Mouse (Mus musculus): ENCODE data around the gene Nudt8. TPM values are rescaled to one million over a fixed set of nuclear protein-coding genes. Genes with fewer than 3 reads are reported as not detected.

The Nudt8 gene
- polyA plus RNA-seq, 1 experiment from 2014 or later, result 22.0 TPM

DNA sequence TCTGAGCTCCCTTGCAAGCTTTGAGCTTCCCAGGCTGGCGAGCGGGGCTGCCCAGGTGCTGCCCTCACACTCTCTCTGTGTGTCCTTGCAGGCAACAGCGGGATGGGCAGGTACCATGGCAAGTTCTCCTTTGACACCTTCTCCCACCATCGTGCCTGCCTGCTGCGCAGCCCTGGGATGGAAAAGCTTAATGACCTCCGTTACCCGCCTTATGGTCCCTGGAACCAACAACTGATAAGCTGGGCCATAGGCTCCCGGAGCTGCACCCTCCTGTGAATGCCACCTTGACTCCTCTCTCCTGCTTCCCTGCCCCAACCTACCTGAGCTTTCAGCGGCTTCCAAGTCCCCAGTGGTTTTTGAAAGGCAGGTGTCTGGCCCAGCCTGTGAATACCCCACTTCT lies 19.5 kb upstream of the Nudt8 start:
- Histone ChIP-seq H3K36me3 (ENCODE audit: control insufficient read depth, insufficient read depth, low read length) (no peaks in the 10 kb centered on the region), H3K4me1 (replicated peaks; ENCODE audit: control insufficient read depth, insufficient read depth, low read length) (peaks cover 5% of the 10 kb centered on the region; the same call in 1 of the 2 replicates), H3K4me3 (ENCODE audit: low read length) (no peak overlapping the region), H3K9me3 (ENCODE audit: control insufficient read depth, low read length) (no peaks in the 10 kb centered on the region), H3K27ac (ENCODE audit: low read length) (no peak overlapping the region), H3K9ac (ENCODE audit: low read length) (no peak overlapping the region), H3K4me2 (ENCODE audit: low read depth, low read length) (no peak overlapping the region), H3K27me3 (ENCODE audit: control insufficient read depth, insufficient read depth, low read depth, low read length) (no peaks in the 10 kb centered on the region)
- WGBS, result 73% methylated on average over 9 of the region's 9 CpGs
- no peak for ATAC-seq (ENCODE audit: low read depth)

DNA sequence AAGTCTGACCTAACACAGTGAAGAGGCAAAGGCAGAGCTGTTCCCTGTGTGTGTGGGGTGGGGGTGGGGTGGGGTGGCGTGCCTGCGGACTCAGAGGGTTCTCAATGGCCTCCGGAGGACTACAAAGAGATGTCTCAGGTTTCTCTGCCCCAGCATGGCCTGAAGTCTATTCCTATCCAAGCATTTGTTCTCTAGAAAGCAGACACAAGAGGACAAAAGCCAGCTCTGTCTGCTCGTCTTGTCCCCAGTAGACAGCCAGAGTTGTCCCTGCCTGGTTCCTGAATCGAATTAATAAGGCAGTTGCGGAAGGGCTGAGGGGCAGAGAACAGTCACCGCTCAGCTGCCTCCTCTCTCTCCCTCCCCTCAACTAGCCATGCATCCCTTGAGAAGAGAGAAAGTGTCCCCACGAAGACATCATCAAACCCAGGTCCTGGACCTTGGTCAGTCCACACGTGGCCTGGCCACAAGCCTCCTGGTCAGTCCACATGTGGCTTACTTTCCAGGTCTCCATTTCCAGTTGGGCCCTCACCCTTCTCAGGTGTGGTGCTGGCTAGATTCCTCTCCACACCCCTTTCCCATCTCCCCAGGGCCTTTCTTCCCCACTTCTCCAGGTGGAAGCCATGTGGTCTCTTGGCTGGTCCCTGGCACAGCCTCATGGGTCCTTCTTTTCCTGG lies 16.7 kb upstream of the Nudt8 start:
- ATAC-seq (ENCODE audit: low read depth), result no peak

DNA sequence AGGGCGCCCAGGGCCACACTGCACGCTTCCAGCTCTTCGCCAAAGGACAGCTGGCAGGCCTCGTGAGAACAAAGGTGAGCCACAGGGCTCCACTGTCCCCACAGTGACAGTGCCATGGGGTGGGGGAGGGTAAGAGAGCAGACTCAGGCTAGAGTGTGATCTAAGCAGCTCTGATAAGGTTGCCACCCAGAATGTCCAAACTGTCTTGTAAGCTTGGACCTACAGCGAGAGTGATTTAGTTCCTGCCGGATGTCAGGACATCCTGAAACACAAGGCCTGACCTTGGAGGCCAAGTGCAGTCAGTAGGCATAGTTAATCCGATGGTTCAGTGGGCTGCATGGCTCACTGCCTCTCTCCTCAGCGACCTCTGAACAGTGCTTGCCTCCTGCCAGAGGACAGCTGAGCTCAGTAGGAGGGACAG lies 15.1 kb upstream of the Nudt8 start:
- Histone ChIP-seq H3K4me2 (ENCODE audit: low read depth, low read length) (no peak overlapping the region), H3K36me3 (ENCODE audit: control insufficient read depth, insufficient read depth, low read length) (no peaks in the 10 kb centered on the region; the same call in 1 of the 2 replicates), H3K4me3 (ENCODE audit: low read length) (no peak overlapping the region), H3K27ac (ENCODE audit: low read length) (peak overlapping the region; percentile 75), H3K9me3 (ENCODE audit: control insufficient read depth, low read length) (no peaks in the 10 kb centered on the region), H3K9ac (ENCODE audit: low read length) (peak overlapping the region; percentile 20; the same call in 1 of the 2 replicates), H3K4me1 (replicated peaks; ENCODE audit: control insufficient read depth, insufficient read depth, low read length) (peaks cover 16% of the 10 kb centered on the region), H3K27me3 (ENCODE audit: control insufficient read depth, insufficient read depth, low read depth, low read length) (no peaks in the 10 kb centered on the region)
- ATAC-seq (ENCODE audit: low read depth), result peak; percentile 48
- WGBS, result 27% methylated on average over 8 of the region's 8 CpGs

More for the DNA sequence above, 16.7 kb upstream of the Nudt8 start:
- H3K4me1 ChIP-seq (replicated peaks; ENCODE audit: control insufficient read depth, insufficient read depth, low read length), result peaks cover 16% of the 10 kb centered on the region
- no peak overlapping the region for H3K27ac ChIP-seq (ENCODE audit: low read length)
- no peaks in the 10 kb centered on the region for H3K9me3 ChIP-seq (ENCODE audit: control insufficient read depth, low read length)
- 54% methylated on average over 9 of the region's 9 CpGs for WGBS
- H3K9ac ChIP-seq (ENCODE audit: low read length), result no peak overlapping the region
- H3K4me3 ChIP-seq (ENCODE audit: low read length), result no peak overlapping the region
- H3K36me3 ChIP-seq (ENCODE audit: control insufficient read depth, insufficient read depth, low read length), result no peaks in the 10 kb centered on the region; the same call in 1 of the 2 replicates
- no peak overlapping the region for H3K4me2 ChIP-seq (ENCODE audit: low read depth, low read length)
- H3K27me3 ChIP-seq (ENCODE audit: control insufficient read depth, insufficient read depth, low read depth, low read length), result no peaks in the 10 kb centered on the region

DNA sequence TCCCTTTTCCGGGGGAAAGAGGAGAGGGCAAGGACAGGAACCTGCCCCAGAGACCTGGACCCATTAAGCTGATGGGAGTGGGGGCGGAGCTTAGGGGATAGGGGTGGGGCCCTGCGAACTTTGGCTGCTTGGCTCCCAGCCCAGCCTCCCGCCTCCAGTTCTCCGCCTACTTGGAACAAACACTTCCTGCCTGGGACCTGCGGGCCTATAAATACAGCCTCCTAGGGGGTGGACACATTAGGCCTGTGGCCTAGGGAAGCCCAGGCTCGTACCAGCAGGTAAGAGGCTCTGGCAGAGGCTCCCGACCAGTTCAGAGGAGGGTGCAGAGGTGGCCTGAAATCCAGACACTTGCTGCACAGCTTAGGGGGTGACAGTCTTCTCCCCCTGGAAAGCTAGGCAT lies 14.0 kb upstream of the Nudt8 start, which contains the start of gene Acy3:
Gene Acy3, plus strand, starts transcription at position 237 of the 400 bp plus-strand sequence.
- no peaks in the 10 kb centered on the region for H3K27me3 ChIP-seq (ENCODE audit: control insufficient read depth, insufficient read depth, low read depth, low read length)
- H3K27ac ChIP-seq (ENCODE audit: low read length), result peak within 1 kb of the TSS; percentile 74
- H3K36me3 ChIP-seq (ENCODE audit: control insufficient read depth, insufficient read depth, low read length), result no peaks in the 10 kb centered on the region; the same call in 1 of the 2 replicates
- peak; percentile 88 for ATAC-seq (ENCODE audit: low read depth)
- H3K9me3 ChIP-seq (ENCODE audit: control insufficient read depth, low read length), result no peaks in the 10 kb centered on the region
- H3K4me3 ChIP-seq (ENCODE audit: low read length), result peak within 1 kb of the TSS; percentile 16; the same call in 1 of the 2 replicates
- H3K4me2 ChIP-seq (ENCODE audit: low read depth, low read length), result peak within 1 kb of the TSS; percentile 47
- 10% methylated on average over 8 of the region's 8 CpGs for WGBS
- peak within 1 kb of the TSS; percentile 66 for H3K9ac ChIP-seq (ENCODE audit: low read length)
- peaks cover 16% of the 10 kb centered on the region for H3K4me1 ChIP-seq (replicated peaks; ENCODE audit: control insufficient read depth, insufficient read depth, low read length)

DNA sequence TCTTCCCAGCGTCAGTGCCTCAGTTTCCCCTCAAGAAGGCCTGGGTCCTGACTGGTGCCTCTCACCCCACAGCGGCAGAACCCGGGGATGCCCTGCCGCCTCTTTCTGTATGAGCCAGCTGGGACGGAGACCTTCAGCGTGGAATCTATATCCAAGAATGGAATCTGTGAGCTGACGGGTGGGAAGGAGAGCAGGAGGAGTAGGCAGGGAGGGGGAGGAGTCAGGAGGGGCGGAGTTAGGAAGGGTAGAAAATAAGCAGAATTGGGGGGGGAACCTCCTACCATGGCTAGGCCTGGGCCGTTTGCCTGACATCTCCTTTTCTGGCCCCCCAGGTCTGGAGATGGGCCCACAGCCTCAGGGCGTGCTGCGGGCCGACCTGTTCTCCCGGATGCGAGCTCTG lies 12.3 kb upstream of the Nudt8 start:
- ATAC-seq (ENCODE audit: low read depth), result no peak
- no peaks in the 10 kb centered on the region for H3K27me3 ChIP-seq (ENCODE audit: control insufficient read depth, insufficient read depth, low read depth, low read length)
- H3K4me3 ChIP-seq (ENCODE audit: low read length), result no peak overlapping the region
- peaks cover 16% of the 10 kb centered on the region for H3K4me1 ChIP-seq (replicated peaks; ENCODE audit: control insufficient read depth, insufficient read depth, low read length)
- WGBS, result 85% methylated on average over 14 of the region's 14 CpGs
- no peak overlapping the region for H3K9ac ChIP-seq (ENCODE audit: low read length)
- no peaks in the 10 kb centered on the region for H3K9me3 ChIP-seq (ENCODE audit: control insufficient read depth, low read length)
- H3K36me3 ChIP-seq (ENCODE audit: control insufficient read depth, insufficient read depth, low read length), result no peaks in the 10 kb centered on the region; the same call in 1 of the 2 replicates
- H3K4me2 ChIP-seq (ENCODE audit: low read depth, low read length), result no peak overlapping the region
- H3K27ac ChIP-seq (ENCODE audit: low read length), result no peak overlapping the region

DNA sequence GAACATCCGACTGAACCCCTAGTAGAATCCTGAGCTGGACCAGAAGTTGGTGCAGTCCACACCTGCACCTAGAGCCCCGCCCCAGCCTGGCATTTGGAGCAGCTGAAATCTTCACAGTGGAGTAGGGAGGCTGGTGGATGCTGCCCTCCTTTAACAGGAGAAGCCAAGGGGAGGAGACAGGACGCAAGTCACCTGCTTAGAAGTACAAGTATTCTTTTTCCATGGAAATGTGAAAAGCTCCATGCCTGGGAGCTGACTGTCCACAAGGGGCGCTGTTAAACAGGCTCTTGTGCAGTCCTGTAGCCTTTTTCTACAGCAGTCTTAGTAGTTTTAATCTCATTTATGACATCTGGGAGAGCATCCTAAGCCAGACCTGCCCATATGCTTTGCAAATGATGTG lies 11.6 kb upstream of the Nudt8 start:
- Histone ChIP-seq H3K36me3 (ENCODE audit: control insufficient read depth, insufficient read depth, low read length) (no peaks in the 10 kb centered on the region; the same call in 1 of the 2 replicates), H3K27ac (ENCODE audit: low read length) (no peak overlapping the region), H3K9ac (ENCODE audit: low read length) (no peak overlapping the region), H3K4me2 (ENCODE audit: low read depth, low read length) (no peak overlapping the region), H3K4me1 (replicated peaks; ENCODE audit: control insufficient read depth, insufficient read depth, low read length) (peaks cover 16% of the 10 kb centered on the region), H3K27me3 (ENCODE audit: control insufficient read depth, insufficient read depth, low read depth, low read length) (no peaks in the 10 kb centered on the region), H3K9me3 (ENCODE audit: control insufficient read depth, low read length) (no peaks in the 10 kb centered on the region), H3K4me3 (ENCODE audit: low read length) (no peak overlapping the region)
- no peak for ATAC-seq (ENCODE audit: low read depth)
- 88% methylated on average over 4 of the region's 4 CpGs for WGBS

DNA sequence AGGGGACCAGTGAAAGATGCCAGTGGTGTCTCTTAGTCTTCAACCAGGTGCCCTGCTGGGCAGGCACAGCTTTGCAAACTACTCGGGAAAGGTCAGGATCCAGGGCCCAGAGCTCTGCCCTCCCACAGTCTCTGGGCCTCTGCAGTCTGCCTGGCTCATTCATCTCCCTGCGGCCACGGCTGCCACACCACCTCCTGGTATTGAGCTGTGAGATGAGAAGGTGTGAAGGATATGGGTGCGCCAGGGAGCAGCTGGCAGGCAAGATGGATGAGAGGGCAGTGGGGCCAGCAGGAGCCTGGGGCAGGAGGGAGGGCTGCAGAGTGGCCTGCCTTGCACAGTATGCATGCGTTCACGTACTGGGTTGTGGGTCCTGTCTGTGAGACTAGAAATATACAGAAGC lies 9.6 kb upstream of the Nudt8 start:
- 26% methylated on average over 6 of the region's 6 CpGs for WGBS
- no peak overlapping the region for H3K27ac ChIP-seq (ENCODE audit: low read length)
- no peaks in the 10 kb centered on the region; the same call in 1 of the 2 replicates for H3K36me3 ChIP-seq (ENCODE audit: control insufficient read depth, insufficient read depth, low read length)
- H3K4me3 ChIP-seq (ENCODE audit: low read length), result no peak overlapping the region
- H3K9me3 ChIP-seq (ENCODE audit: control insufficient read depth, low read length), result no peaks in the 10 kb centered on the region
- H3K9ac ChIP-seq (ENCODE audit: low read length), result no peak overlapping the region; the same call in 1 of the 2 replicates
- no peak for ATAC-seq (ENCODE audit: low read depth)
- H3K4me2 ChIP-seq (ENCODE audit: low read depth, low read length), result no peak overlapping the region
- H3K4me1 ChIP-seq (replicated peaks; ENCODE audit: control insufficient read depth, insufficient read depth, low read length), result peaks cover 14% of the 10 kb centered on the region
- H3K27me3 ChIP-seq (ENCODE audit: control insufficient read depth, insufficient read depth, low read depth, low read length), result no peaks in the 10 kb centered on the region

DNA sequence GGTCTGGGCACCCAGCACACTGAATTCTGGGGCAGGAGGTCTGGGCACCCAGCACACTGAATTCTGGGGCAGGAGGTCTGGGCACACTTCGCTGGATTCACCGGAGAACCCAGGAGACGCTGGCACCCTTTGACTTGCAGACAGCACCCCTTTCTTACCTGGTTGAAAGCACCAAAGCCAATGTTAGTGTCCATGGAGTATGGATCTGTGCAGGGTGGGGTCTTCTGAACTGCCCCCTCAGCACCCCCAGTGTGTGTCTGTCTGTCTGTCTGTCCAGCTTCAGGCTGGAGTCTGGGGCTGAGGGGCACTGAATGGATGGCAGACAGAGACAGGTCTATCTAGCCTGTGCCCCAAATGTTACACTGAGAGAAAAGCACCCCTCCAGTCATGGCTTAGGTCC lies 8.8 kb upstream of the Nudt8 start:
- 85% methylated on average over 3 of the region's 3 CpGs for WGBS
- no peaks in the 10 kb centered on the region; the same call in 1 of the 2 replicates for H3K36me3 ChIP-seq (ENCODE audit: control insufficient read depth, insufficient read depth, low read length)
- H3K9ac ChIP-seq (ENCODE audit: low read length), result no peak overlapping the region
- no peaks in the 10 kb centered on the region for H3K9me3 ChIP-seq (ENCODE audit: control insufficient read depth, low read length)
- H3K4me1 ChIP-seq (replicated peaks; ENCODE audit: control insufficient read depth, insufficient read depth, low read length), result peaks cover 10% of the 10 kb centered on the region
- H3K4me2 ChIP-seq (ENCODE audit: low read depth, low read length), result no peak overlapping the region
- no peak overlapping the region for H3K4me3 ChIP-seq (ENCODE audit: low read length)
- no peaks in the 10 kb centered on the region for H3K27me3 ChIP-seq (ENCODE audit: control insufficient read depth, insufficient read depth, low read depth, low read length)
- ATAC-seq (ENCODE audit: low read depth), result no peak
- H3K27ac ChIP-seq (ENCODE audit: low read length), result no peak overlapping the region

DNA sequence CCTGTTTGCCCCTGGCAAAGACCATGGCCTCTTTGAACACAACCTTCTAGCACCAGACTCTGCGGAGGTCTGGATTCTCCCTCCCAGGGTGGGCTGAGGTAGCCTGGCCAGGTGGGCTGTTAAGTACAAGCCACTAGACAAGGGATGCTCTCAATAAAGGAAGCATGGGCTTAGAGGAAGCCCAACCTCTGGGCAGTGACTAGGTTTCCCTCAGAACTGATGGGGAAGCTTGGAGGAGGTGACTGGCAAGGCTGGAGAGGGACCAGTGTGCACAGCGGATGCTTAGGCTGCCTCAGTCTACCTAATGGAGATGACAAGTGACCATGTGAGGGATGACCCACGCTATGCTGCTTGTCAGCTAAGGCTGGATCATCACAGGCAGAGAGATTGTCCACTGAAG lies 8.4 kb upstream of the Nudt8 start:
- Histone ChIP-seq H3K4me2 (ENCODE audit: low read depth, low read length) (no peak overlapping the region), H3K27me3 (ENCODE audit: control insufficient read depth, insufficient read depth, low read depth, low read length) (no peaks in the 10 kb centered on the region), H3K9me3 (ENCODE audit: control insufficient read depth, low read length) (no peaks in the 10 kb centered on the region), H3K36me3 (ENCODE audit: control insufficient read depth, insufficient read depth, low read length) (no peaks in the 10 kb centered on the region; the same call in 1 of the 2 replicates), H3K4me1 (replicated peaks; ENCODE audit: control insufficient read depth, insufficient read depth, low read length) (peaks cover 6% of the 10 kb centered on the region), H3K4me3 (ENCODE audit: low read length) (no peak overlapping the region), H3K9ac (ENCODE audit: low read length) (no peak overlapping the region), H3K27ac (ENCODE audit: low read length) (no peak overlapping the region)
- ATAC-seq (ENCODE audit: low read depth), result no peak
- 80% methylated on average over 3 of the region's 3 CpGs for WGBS

Data from lung, embryonic 16.5 days (tissue).